Mouse (Mus musculus): ENCODE data around the gene H2afx.
A peak's percentile ranks its signal among the peaks of the same experiment; 100 is the strongest.
"Not testable (repeated sequence)": the region's sequence is repeated elsewhere in the genome, so short reads cannot be mapped to it uniquely, and the experiment has no call there.

H2afx gene

GRCm38 (mm10) chr9:44334396-44335330 is at the start of gene H2afx:
TSS of gene H2afx (plus strand) at chr9:44334694.
- DNase-seq (ENCODE audit: low read depth): peak; percentile 100

DNA sequence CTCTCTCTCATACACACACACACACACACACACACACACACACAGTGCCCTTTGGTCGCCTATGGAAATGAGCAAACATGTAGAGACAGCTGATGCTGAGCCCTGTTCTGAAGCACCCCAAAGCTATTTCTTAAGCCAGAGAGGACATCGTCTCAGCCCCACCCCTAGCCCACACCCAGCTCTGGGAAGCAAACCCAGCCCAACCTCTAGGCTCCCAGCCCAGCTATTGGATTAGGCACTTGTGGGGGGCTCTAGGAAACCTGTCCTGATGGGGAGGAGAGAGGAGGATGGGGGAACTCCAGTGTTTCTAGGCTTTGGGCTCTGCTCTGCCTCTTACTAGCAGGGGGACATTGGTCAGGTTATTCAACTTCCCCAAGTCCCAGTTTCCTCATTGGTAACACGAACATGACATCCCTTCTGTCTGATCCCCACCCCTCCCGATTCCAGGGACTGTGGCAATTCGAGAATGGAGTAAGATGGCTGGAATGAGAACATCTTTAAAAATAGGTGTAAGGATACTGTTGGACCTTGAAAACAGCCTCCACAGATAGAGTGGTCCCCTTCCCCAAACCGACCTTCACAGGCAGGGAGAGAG is 48.1 kb upstream of the H2afx start:
- peak; percentile 20 for DNase-seq (ENCODE audit: low read depth)

GRCm38 (mm10) chr9:44287003-44287400 is 47.5 kb upstream of the H2afx start:
- DNase-seq (ENCODE audit: low read depth): peak; percentile 28

- peak; percentile 36 for DNase-seq (ENCODE audit: low read depth)
Observed at GRCm38 (mm10) chr9:44287401-44288075, 47.0 kb upstream of the H2afx start.

- peak; percentile 54 for DNase-seq (ENCODE audit: low read depth)
Observed at GRCm38 (mm10) chr9:44288076-44288958, 46.2 kb upstream of the H2afx start, which contains the start of gene Abcg4. TSS of gene Abcg4 (minus strand) at chr9:44288615.

DNA sequence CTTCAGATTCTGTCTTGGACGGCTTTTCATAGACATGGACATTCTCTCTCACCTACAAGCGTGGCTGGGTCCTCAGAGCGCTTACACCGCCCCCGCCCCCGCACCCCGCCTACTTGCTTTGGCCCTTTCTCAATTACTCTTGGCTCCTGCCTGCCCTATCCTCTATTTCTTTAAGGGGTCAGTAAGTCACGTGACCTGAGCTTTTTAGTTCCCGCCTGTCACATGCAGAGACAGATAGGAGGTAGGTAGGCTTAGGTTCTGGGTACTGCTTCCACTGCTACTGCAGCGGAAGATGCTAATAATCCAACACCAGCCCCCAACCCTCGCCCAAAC is 45.6 kb upstream of the H2afx start:
- no peak for DNase-seq (ENCODE audit: low read depth)

DNA sequence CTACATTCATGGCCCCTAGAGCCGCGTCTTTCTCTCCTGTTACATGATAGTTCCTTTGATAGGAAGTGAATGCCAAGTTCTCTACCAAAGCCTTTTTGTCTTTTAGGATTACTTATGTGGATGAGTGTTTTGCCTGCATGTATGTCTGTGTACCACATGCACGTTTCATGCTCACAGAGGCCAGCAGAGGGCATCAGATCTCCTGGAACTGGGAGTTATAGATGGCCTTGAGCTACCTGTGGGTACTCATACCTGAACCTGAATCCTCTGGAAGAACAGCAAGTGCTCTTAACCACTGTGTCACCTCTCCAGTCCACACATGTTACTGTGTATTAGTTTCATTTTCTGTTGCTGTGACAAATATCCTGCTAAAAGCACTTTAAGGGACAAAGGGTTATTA is 42.0 kb upstream of the H2afx start:
- peak; percentile 80 for DNase-seq (ENCODE audit: low read depth)

GRCm38 (mm10) chr9:44300001-44300400 is 34.5 kb upstream of the H2afx start:
- DNase-seq (ENCODE audit: low read depth): not testable (repeated sequence)

DNA sequence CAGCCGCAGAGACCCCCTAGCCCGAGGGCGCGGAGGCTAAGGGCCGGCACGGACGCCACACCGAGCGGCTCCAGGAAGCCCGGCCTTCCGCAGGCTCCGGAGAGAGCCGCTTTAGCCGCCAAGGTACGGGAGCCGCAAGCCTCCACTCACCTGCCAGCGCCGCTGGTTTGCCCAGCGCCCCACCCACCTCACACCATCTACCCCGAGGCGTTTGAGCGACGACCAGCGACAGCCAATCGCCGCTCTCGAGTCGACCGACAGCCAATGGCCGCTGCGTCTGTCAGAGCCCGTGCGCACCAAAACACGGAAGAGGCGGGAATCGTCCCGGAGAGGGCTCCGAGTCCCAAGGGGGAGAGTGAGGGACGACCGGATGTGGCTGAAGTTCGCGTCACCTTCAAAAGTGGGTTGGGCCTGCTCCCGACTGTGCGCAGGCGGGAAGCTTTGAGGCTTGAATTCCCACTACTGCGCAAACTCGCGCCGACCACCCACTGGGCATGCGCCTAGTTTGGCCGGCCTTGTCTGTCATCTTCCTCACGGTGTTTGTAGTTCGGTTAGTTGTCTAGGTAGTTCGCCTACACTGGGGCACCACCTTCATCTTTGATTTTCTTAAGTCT is 28.9 kb upstream of the H2afx start, which contains the start of gene Hinfp:
Gene Hinfp, minus strand, starts transcription at position 206 of the 614 bp plus-strand sequence.
- DNase-seq (ENCODE audit: low read depth): peak; percentile 99

GRCm38 (mm10) chr9:44306532-44306931 is 28.0 kb upstream of the H2afx start:
- DNase-seq (ENCODE audit: low read depth): no peak

- DNase-seq (ENCODE audit: low read depth): no peak
Observed at GRCm38 (mm10) chr9:44307248-44307647, 27.2 kb upstream of the H2afx start.

- DNase-seq (ENCODE audit: low read depth): no peak
Observed at GRCm38 (mm10) chr9:44309756-44310155, 24.7 kb upstream of the H2afx start.

DNA sequence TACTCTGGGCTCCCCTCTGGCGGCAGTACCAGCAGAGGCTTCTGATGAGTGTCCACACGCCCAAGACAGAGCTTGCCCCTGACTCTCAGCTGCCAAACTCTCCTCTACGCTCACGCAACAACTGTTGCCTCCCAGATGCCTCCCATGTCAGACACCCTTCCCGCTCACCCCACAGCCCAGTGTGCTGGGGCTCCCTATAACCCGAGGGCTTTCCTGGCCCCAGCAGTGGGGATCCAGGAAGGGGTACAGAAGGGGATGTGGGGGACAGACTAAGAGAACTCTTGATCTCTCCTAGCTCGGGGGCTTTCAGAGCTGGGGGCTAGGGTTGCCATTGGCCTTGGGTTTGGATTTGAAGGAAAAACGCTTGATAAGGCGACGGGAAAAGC is 23.8 kb upstream of the H2afx start:
- DNase-seq (ENCODE audit: low read depth): no peak

DNA sequence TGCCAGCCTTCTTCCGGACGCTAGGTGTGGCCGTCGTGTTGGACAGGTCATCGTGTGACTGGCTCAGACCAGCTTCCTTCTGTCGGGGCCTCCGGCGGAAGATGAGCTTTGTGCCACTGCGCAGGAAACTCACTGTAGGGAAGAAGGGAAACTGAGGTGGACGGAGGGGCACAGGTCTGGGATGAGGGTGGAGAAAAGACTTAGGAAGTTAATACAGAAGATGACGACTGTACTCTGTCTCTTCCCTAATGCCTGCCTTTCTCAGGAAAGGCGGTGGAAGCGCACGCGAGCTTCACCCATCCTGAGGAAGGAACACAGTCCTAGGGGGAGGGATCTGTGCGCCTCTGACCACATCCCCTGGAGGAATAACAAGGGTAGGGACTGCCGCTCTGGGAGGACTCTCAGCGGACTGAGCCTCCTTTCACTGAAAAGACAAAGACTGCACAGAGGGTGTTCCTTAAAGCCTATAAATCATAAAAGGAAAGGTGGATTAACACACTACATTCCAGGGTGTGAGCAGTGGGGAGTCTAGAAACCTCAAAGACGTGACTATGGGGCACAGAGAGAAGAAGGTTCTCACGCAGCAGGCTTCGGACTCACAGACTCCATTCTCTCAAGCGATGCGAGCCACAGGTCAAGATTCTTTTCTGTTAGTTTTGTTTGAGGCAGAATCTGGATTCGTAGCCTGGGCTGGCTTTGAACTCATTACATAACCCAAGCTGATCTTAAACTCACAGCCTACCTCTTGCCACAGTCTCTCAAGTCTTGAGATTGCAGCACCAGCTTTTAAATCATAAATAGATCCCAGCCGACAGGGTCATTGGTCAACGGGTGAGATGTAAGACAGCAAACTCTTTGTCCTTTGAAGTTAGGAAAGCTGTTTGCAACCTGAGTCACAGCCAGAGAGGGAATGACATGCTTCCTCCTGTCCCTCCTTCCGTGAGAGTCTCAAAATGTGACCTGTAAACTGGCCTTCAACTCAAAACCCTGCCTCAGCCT is 23.1 kb upstream of the H2afx start:
- no peak for DNase-seq (ENCODE audit: low read depth)

GRCm38 (mm10) chr9:44313476-44314256 is 20.8 kb upstream of the H2afx start:
- DNase-seq (ENCODE audit: low read depth): no peak

- DNase-seq (ENCODE audit: low read depth): no peak
Observed at GRCm38 (mm10) chr9:44314257-44314547, 20.3 kb upstream of the H2afx start.

GRCm38 (mm10) chr9:44314910-44315309 is 19.6 kb upstream of the H2afx start:
- DNase-seq (ENCODE audit: low read depth): no peak

DNA sequence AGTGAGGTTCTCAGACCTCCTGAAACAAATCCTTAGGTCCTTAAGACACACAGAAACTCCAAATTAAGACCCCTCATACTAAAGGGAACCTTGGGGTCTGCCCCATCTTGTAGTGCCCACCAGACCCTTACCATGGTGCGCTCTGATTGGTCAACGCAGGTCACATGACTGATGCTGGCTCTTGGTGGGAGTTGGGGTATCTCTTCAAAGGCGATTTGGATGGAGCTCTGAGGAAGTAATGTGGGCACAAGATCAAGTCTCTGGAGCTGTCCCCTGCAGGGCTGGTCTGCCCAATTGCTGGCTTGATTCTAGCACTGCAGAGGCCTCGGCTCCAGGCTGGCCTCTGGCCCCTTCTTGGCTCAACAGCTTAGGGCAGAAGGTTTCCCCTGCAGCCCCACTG is 17.0 kb upstream of the H2afx start:
- no peak for DNase-seq (ENCODE audit: low read depth)

DNA sequence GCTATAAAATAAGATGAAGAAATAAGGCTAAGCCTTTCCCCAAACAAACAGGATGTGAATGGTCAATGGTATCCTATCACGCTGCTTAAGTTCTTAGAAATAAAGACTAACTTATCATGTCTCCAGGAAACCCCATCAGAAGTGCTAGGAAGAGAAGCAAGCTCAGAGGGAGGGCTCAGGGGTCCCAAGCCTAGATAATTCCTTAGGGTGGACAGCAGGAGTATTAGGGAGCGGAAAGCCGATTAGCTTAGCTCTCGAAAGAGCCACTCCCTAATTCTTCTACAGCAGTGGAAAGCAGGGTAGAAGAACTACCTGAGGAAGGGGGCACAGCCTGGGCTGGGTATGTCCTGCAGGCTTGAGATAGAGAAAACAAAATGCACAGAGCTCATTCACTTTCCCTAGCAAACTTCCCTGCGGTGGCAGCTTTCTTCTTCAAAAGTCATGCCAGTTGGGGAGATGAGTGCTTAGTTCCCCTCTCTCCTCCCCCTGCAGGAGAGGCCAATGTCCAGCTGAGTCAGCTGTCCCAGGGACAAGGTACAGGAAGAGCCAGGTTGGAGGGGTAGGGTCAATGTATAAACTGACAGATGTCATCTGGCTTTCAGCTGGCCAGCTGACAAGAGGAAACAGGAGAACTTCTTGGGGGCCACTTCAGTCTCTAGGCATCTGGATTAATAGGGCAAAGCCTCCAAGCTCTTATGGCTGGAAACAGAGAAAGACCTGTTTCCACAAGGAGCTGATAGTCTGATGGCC is 16.2 kb upstream of the H2afx start:
- no peak for DNase-seq (ENCODE audit: low read depth)
